Mouse (Mus musculus) CH12.LX (cell line): Measurements from ENCODE around the gene Dgkg. TPM values are rescaled to one million over a fixed set of nuclear protein-coding genes. Genes with fewer than 3 reads are reported as not detected.

ENCODE experiments used
- DNase-seq: peaks from one replicate; pipeline ENCODE4 v3.0.0-alpha.2; 2013; ENCODE audit errors: extremely low read depth
- H3K27ac ChIP-seq: 2 replicates; pipeline ENCODE4 v1.5.1; 2012; ENCODE audit warnings: low read depth, mild to moderate bottlenecking, control low read depth, moderate library complexity; ENCODE audit not compliant: insufficient read depth
- H3K27me3 ChIP-seq: replicated peaks from 2 replicates; pipeline ENCODE3; 2012; ENCODE audit warnings: inconsistent platforms
- H3K36me3 ChIP-seq, 2 experiments: replicated peaks in 1 of 2; 2 replicates each; pipeline versions ENCODE3 to v1.6.1; 2012; ENCODE audit warnings: inconsistent platforms in 1 of 2, low read length in 1 of 2, mild to moderate bottlenecking in 1 of 2, mixed read lengths in 1 of 2, moderate library complexity in 1 of 2; ENCODE audit not compliant: control insufficient read depth in 1 of 2, insufficient read depth in 1 of 2
- H3K4me1 ChIP-seq, 2 experiments: 2 replicates each; pipeline ENCODE4 v1.6.1; 2012; ENCODE audit warnings: inconsistent platforms in 1 of 2, moderate library complexity in 1 of 2; ENCODE audit not compliant: insufficient read depth in 2 of 2, control insufficient read depth in 1 of 2
- H3K4me2 ChIP-seq: 2 replicates; pipeline ENCODE4 v1.6.1; 2012; ENCODE audit warnings: low read depth, mild to moderate bottlenecking, control low read depth; ENCODE audit not compliant: poor library complexity, insufficient read depth, severe bottlenecking
- H3K4me3 ChIP-seq, 3 experiments: fragments of 150-350 bp in 1 of 3; sonication (generic) in 1 of 3; replicated peaks in 1 of 3; 2 replicates each; pipeline versions ENCODE3 to v1.5.1; 2011 to 2012; ENCODE audit warnings: low read depth in 2 of 3, low read length in 2 of 3, mild to moderate bottlenecking in 2 of 3, moderate library complexity in 2 of 3, control low read depth in 1 of 3, improper control_type of control experiment in 1 of 3, inconsistent platforms in 1 of 3, mixed read lengths in 1 of 3; ENCODE audit not compliant: poor library complexity in 1 of 3
- H3K79me2 ChIP-seq: replicated peaks from 2 replicates; pipeline ENCODE4 v1.6.1; 2012; ENCODE audit warnings: mild to moderate bottlenecking, moderate library complexity; ENCODE audit not compliant: control insufficient read depth, poor library complexity, insufficient read depth, severe bottlenecking; ENCODE audit errors: extremely low read depth
- H3K9ac ChIP-seq: 2 replicates; pipeline ENCODE4 v1.6.1; 2012; ENCODE audit warnings: low read depth, mild to moderate bottlenecking, control low read depth, moderate library complexity; ENCODE audit not compliant: insufficient read depth
- H3K9me3 ChIP-seq: replicated peaks from 2 replicates; pipeline ENCODE3; 2012; ENCODE audit warnings: low read length, inconsistent platforms, mixed read lengths
- CHD2 ChIP-seq: IDR thresholded peaks from 2 replicates; pipeline ENCODE4 v1.6.1; 2011; ENCODE audit warnings: low read length, improper control_type of control experiment
- CTCF ChIP-seq, 2 experiments: IDR thresholded peaks in 1 of 2; conservative IDR thresholded peaks in 1 of 2; 2 replicates each; pipeline ENCODE4 v1.5.1; 2011 to 2012; ENCODE audit warnings: low read depth in 2 of 2, low read length in 2 of 2, improper control_type of control experiment in 1 of 2, inconsistent platforms in 1 of 2, mild to moderate bottlenecking in 1 of 2, moderate library complexity in 1 of 2
- E2F4 ChIP-seq: IDR thresholded peaks from 2 replicates; pipeline ENCODE4 v1.6.1; 2011; ENCODE audit warnings: low read depth, low read length, improper control_type of control experiment; ENCODE audit not compliant: insufficient replicate concordance
- ELF1 ChIP-seq: IDR thresholded peaks from 2 replicates; pipeline ENCODE4 v1.6.1; 2014; ENCODE audit warnings: low read depth, mild to moderate bottlenecking, inconsistent platforms, low read length, improper control_type of control experiment
- EP300 ChIP-seq: IDR thresholded peaks from 2 replicates; pipeline ENCODE4 v1.6.1; 2011; ENCODE audit warnings: low read length, improper control_type of control experiment
- ETS1 ChIP-seq: conservative IDR thresholded peaks from 2 replicates; pipeline ENCODE4 v1.6.1; 2012; ENCODE audit warnings: low read depth, mild to moderate bottlenecking, inconsistent platforms, low read length, improper control_type of control experiment, moderate library complexity
- GABPA ChIP-seq: IDR thresholded peaks from 2 replicates; pipeline ENCODE4 v1.6.1; 2012; ENCODE audit warnings: low read depth, low read length, improper control_type of control experiment, inconsistent platforms; ENCODE audit not compliant: insufficient replicate concordance
- HCFC1 ChIP-seq: IDR thresholded peaks from 2 replicates; pipeline ENCODE4 v1.6.1; 2012; ENCODE audit warnings: low read depth, mild to moderate bottlenecking, inconsistent platforms, low read length, improper control_type of control experiment
- IRF4 ChIP-seq: IDR thresholded peaks from 2 replicates; pipeline ENCODE4 v1.6.1; 2014; ENCODE audit warnings: low read depth, mild to moderate bottlenecking, inconsistent platforms, low read length, improper control_type of control experiment
- MAX ChIP-seq: IDR thresholded peaks from 2 replicates; pipeline ENCODE4 v1.6.1; 2011; ENCODE audit warnings: low read length, improper control_type of control experiment
- MAZ ChIP-seq: IDR thresholded peaks from 2 replicates; pipeline ENCODE4 v1.6.1; 2012; ENCODE audit warnings: low read depth, mild to moderate bottlenecking, inconsistent platforms, low read length, improper control_type of control experiment, moderate library complexity
- PAX5 ChIP-seq: IDR thresholded peaks from 2 replicates; pipeline ENCODE4 v1.6.1; 2012; ENCODE audit warnings: low read length, inconsistent platforms, mixed read lengths
- POLR2A ChIP-seq: IDR thresholded peaks from 2 replicates; pipeline ENCODE4 v1.6.1; 2011; ENCODE audit warnings: low read depth, mild to moderate bottlenecking, improper control_type of control experiment, low read length
- RAD21 ChIP-seq: IDR thresholded peaks from 2 replicates; pipeline ENCODE4 v1.6.1; 2011; ENCODE audit warnings: low read depth, mild to moderate bottlenecking, low read length, improper control_type of control experiment, moderate library complexity
- SIN3A ChIP-seq: IDR thresholded peaks from 2 replicates; pipeline ENCODE4 v1.6.1; 2012; ENCODE audit warnings: low read length, improper control_type of control experiment, inconsistent platforms
- SMC3 ChIP-seq: IDR thresholded peaks from 2 replicates; pipeline ENCODE4 v1.6.1; 2011; ENCODE audit warnings: low read depth, low read length, improper control_type of control experiment
- TBP ChIP-seq: conservative IDR thresholded peaks from 2 replicates; pipeline ENCODE4 v1.6.1; 2011; ENCODE audit warnings: low read depth, low read length, improper control_type of control experiment
- TCF12 ChIP-seq: IDR thresholded peaks from 2 replicates; pipeline ENCODE4 v1.6.1; 2014; ENCODE audit warnings: low read depth, mild to moderate bottlenecking, inconsistent platforms, low read length, improper control_type of control experiment
- ZKSCAN1 ChIP-seq: IDR thresholded peaks from 2 replicates; pipeline ENCODE4 v1.6.1; 2012; ENCODE audit warnings: low read depth, inconsistent platforms, low read length, improper control_type of control experiment, borderline replicate concordance
- ZMIZ1 ChIP-seq: IDR thresholded peaks from 2 replicates; pipeline ENCODE4 v1.6.1; 2012; ENCODE audit warnings: low read depth, mild to moderate bottlenecking, inconsistent platforms, low read length, improper control_type of control experiment
- ZNF384 ChIP-seq: IDR thresholded peaks from 2 replicates; pipeline ENCODE4 v1.6.1; 2012; ENCODE audit warnings: low read depth, low read length, improper control_type of control experiment, inconsistent platforms
- dilution Hi-C: fragments of 300-500 bp; cut with MboI; formaldehyde crosslinking; loops from 2 replicates; pipeline ENCODE4 v1.14.3; 2020; ENCODE audit warnings: low sequenced_read_pairs; ENCODE audit not compliant: extremely low pct_unique_long_range_greater_than_20kb, extremely low pct_ligation_motif_present
- in situ Hi-C: fragments of 300-500 bp; cut with MboI; formaldehyde crosslinking; loops from 3 replicates; pipeline ENCODE4 v1.14.3; 2019; ENCODE audit warnings: low sequenced_read_pairs, low pct_ligation_motif_present, low pct_unique_long_range_greater_than_20kb, mixed read lengths
- polyA plus RNA-seq: library from polyadenylated mRNA; unstranded; fragments of >175 nt; gene quantifications from 2 replicates; pipeline ENCODE4 v1.2.1, GENCODE M21; 2012; ENCODE audit warnings: low read depth; ENCODE audit not compliant: insufficient read length
- total RNA-seq, 2 experiments: library from RNA; depleted of rRNA; stranded (reverse); fragments of 300-350 nt in 1 of 2; fragments of >200 nt in 1 of 2; gene quantifications; 2 replicates each; pipeline ENCODE4 v1.2.3; 2012 to 2014

Dgkg gene
- total and polyA plus RNA-seq, 3 experiments: 2.0 to 9.2 (median 3.0) TPM

- Histone ChIP-seq H3K4me2 (no peak overlapping the region), H3K79me2 (no peaks in the 10 kb centered on the region), H3K27me3 (no peaks in the 10 kb centered on the region), H3K36me3 (no peaks in the 10 kb centered on the region), H3K9ac (no peak overlapping the region), H3K4me1 (peaks cover 0 to 3% of the 10 kb centered on the region in 2 experiments; a peak in 2 of 4 replicates), H3K27ac (no peak overlapping the region), H3K9me3 (no peaks in the 10 kb centered on the region), H3K4me3 (no peak overlapping the region)
- in situ Hi-C loops: no loop called here
- TF ChIP-seq TBP (no peak), ZKSCAN1 (no peak), ETS1 (no peak), E2F4 (no peak)
- DNase-seq: no peak
- dilution Hi-C loops: no loop called here
These were observed 227.6 kb downstream of the Dgkg start for GRCm38 (mm10) chr16:22429377-22429776.

GRCm38 (mm10) chr16:22428853-22429341 is 228.1 kb downstream of the Dgkg start:
- Histone ChIP-seq H3K36me3 (no peaks in the 10 kb centered on the region), H3K27me3 (no peaks in the 10 kb centered on the region), H3K27ac (no peak overlapping the region)

GRCm38 (mm10) chr16:22426866-22427265 is 230.2 kb downstream of the Dgkg start:
- dilution Hi-C loops: no loop called here
- in situ Hi-C loops: no loop called here
- peaks cover 0 to 3% of the 10 kb centered on the region in 2 experiments; a peak in 2 of 4 replicates for H3K4me1 ChIP-seq

More at GRCm38 (mm10) chr16:22428853-22429341, 228.1 kb downstream of the Dgkg start:
- Histone ChIP-seq H3K9me3 (no peaks in the 10 kb centered on the region), H3K79me2 (no peaks in the 10 kb centered on the region), H3K4me3 (no peak overlapping the region), H3K9ac (no peak overlapping the region), H3K4me1 (peaks cover 0 to 3% of the 10 kb centered on the region in 2 experiments; a peak in 2 of 4 replicates), H3K4me2 (no peak overlapping the region)
- dilution Hi-C loops (no loop called here), in situ Hi-C loops (no loop called here)
- peak; percentile 26 for DNase-seq
- peak; percentile 51 for TF ChIP-seq SMC3
- TF ChIP-seq RAD21: peak; percentile 38
- TF ChIP-seq CTCF (conservative IDR thresholded peaks at IDR 0.05 in 1 of 2, IDR thresholded peaks at IDR 0.05 in 1 of 2; ENCODE audit: low read depth in 2 of 2, low read length in 2 of 2): peak in 1 of 2 experiments; percentile 61; a peak in 2 of 4 replicates
- TF ChIP-seq SIN3A: no peak

More at GRCm38 (mm10) chr16:22426866-22427265, 230.2 kb downstream of the Dgkg start:
- Histone ChIP-seq H3K36me3 (no peaks in the 10 kb centered on the region), H3K4me3 (no peak overlapping the region), H3K4me2 (no peak overlapping the region), H3K79me2 (no peaks in the 10 kb centered on the region), H3K27ac (no peak overlapping the region), H3K27me3 (no peaks in the 10 kb centered on the region), H3K9ac (no peak overlapping the region), H3K9me3 (no peaks in the 10 kb centered on the region)
- DNase-seq: no peak
- no peak for TF ChIP-seq HCFC1
- no peak for TF ChIP-seq ELF1
- TF ChIP-seq TCF12: no peak
- no peak for TF ChIP-seq PAX5
- TF ChIP-seq ETS1: no peak
- TF ChIP-seq GABPA: no peak
- TF ChIP-seq IRF4: no peak
- TF ChIP-seq ZMIZ1: no peak
- no peak for TF ChIP-seq MAZ
- no peak for TF ChIP-seq MAX
- no peak for TF ChIP-seq EP300
- TF ChIP-seq CHD2: no peak
- no peak for TF ChIP-seq POLR2A
- TF ChIP-seq CTCF (conservative IDR thresholded peaks at IDR 0.05 in 1 of 2, IDR thresholded peaks at IDR 0.05 in 1 of 2; ENCODE audit: low read depth in 2 of 2, low read length in 2 of 2): no peak
- no peak for TF ChIP-seq ZNF384
